Mouse (Mus musculus): Measurements from ENCODE around the gene Pnpla2. TPM values are rescaled to one million over a fixed set of nuclear protein-coding genes. Genes with fewer than 3 reads are reported as not detected.

Gene Pnpla2
- polyA plus RNA-seq, 1 experiment from 2014 or later: 17.6 TPM

- peaks cover 25% of the 10 kb centered on the region for H3K4me1 ChIP-seq (ENCODE audit: control insufficient read depth, insufficient read depth, low read length)
- ATAC-seq (ENCODE audit: insufficient read depth, low FRiP score, low TSS enrichment): peak; percentile 31; the same call in 1 of the 2 replicates
- WGBS: 65% methylated on average over 9 of the region's 9 CpGs
Observed at GRCm38 (mm10) chr7:141429840-141430584, 25.0 kb upstream of the Pnpla2 start.

DNA sequence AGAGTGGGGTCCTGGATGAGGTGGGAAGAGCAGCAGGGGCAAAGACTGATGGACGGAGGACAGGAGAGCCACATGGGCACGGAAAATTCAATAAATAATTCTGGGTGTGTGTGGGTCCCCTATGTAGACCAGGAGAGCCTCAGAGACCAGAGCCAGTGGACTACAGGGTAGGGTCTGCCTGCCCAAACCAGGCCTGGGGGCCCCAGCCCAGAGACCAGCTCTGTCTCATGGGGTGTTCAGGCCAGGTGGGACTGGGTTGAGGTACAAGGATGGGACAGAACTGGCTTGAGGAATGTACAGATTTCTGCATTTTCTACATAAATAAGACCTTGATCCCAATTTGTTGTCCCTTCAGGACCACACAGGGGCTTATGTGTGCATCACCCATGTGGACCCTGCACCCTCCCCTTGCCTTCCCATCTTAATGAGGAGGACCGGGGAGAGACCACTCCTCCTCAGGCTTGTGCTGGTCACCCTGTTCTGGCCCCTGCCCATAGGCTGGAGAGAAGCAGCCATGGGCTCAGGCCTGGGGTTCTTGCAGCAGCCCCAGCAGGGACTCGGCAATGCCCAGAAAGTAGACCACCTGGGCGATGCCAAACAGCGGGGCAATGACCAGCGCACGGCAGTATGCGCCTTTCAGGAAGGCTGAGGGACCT, 24.3 kb upstream of the Pnpla2 start:
- 95% methylated on average over 9 of the region's 9 CpGs for WGBS
- H3K27me3 ChIP-seq (ENCODE audit: control insufficient read depth, insufficient read depth, low read length): no peaks in the 10 kb centered on the region
- H3K4me3 ChIP-seq (ENCODE audit: low read depth, low read length): no peak overlapping the region
- no peak overlapping the region for H3K9ac ChIP-seq (ENCODE audit: low read length)
- no peaks in the 10 kb centered on the region for H3K9me3 ChIP-seq (ENCODE audit: control insufficient read depth, low read length)
- DNase-seq (ENCODE audit: low spot score) (no peak), ATAC-seq (ENCODE audit: insufficient read depth, low FRiP score, low TSS enrichment) (no peak)
- H3K36me3 ChIP-seq (ENCODE audit: control insufficient read depth, insufficient read depth, low read length): peaks cover 9% of the 10 kb centered on the region
- no peak overlapping the region for H3K4me2 ChIP-seq (ENCODE audit: low read depth)
- H3K27ac ChIP-seq (ENCODE audit: low read depth, low read length): no peak overlapping the region
- H3K4me1 ChIP-seq (ENCODE audit: control insufficient read depth, insufficient read depth, low read length): peaks cover 29% of the 10 kb centered on the region

More at GRCm38 (mm10) chr7:141429840-141430584, 25.0 kb upstream of the Pnpla2 start:
- Histone ChIP-seq H3K4me2 (ENCODE audit: low read depth) (peak overlapping the region; percentile 57; the same call in 1 of the 2 replicates), H3K4me3 (ENCODE audit: low read depth, low read length) (no peak overlapping the region), H3K27ac (ENCODE audit: low read depth, low read length) (no peak overlapping the region), H3K27me3 (ENCODE audit: control insufficient read depth, insufficient read depth, low read length) (no peaks in the 10 kb centered on the region), H3K9me3 (ENCODE audit: control insufficient read depth, low read length) (no peaks in the 10 kb centered on the region), H3K9ac (ENCODE audit: low read length) (no peak overlapping the region), H3K36me3 (ENCODE audit: control insufficient read depth, insufficient read depth, low read length) (peaks cover 9% of the 10 kb centered on the region)
- DNase-seq (ENCODE audit: low spot score): no peak

- Histone ChIP-seq H3K27me3 (ENCODE audit: control insufficient read depth, insufficient read depth, low read length) (no peaks in the 10 kb centered on the region), H3K9me3 (ENCODE audit: control insufficient read depth, low read length) (no peaks in the 10 kb centered on the region), H3K4me2 (ENCODE audit: low read depth) (no peak overlapping the region), H3K9ac (ENCODE audit: low read length) (no peak overlapping the region), H3K27ac (ENCODE audit: low read depth, low read length) (no peak overlapping the region), H3K36me3 (ENCODE audit: control insufficient read depth, insufficient read depth, low read length) (peaks cover 9% of the 10 kb centered on the region), H3K4me1 (ENCODE audit: control insufficient read depth, insufficient read depth, low read length) (peaks cover 36% of the 10 kb centered on the region), H3K4me3 (ENCODE audit: low read depth, low read length) (no peak overlapping the region)
- 93% methylated on average over 19 of the region's 19 CpGs for WGBS
- ATAC-seq (ENCODE audit: insufficient read depth, low FRiP score, low TSS enrichment): no peak
- no peak for DNase-seq (ENCODE audit: low spot score)
Observed at GRCm38 (mm10) chr7:141431434-141432185, 23.4 kb upstream of the Pnpla2 start.

DNA sequence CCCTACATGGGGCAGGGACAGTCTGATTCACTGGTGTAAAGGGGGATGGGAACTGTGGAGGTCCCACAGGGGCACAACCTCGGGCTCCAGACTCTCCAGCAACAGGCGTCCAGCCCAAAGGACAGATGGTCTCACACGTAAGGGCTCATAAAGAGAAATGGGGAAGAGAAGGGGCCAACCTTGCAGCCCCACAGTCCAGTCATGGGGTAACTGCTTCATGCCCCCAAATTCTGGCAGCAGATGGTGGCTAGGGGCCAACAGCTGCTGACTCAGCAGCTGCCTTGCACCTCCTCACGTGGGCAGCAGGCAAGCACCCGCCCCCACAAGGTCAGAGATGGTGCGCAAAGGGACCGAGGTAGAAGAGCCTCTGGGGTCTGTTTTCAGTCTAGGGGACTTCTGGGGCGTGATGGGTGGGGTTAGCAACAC, 22.8 kb upstream of the Pnpla2 start:
- H3K4me3 ChIP-seq (ENCODE audit: low read depth, low read length): no peak overlapping the region
- no peak overlapping the region for H3K4me2 ChIP-seq (ENCODE audit: low read depth)
- no peak for ATAC-seq (ENCODE audit: insufficient read depth, low FRiP score, low TSS enrichment)
- DNase-seq (ENCODE audit: low spot score): no peak
- no peak overlapping the region for H3K9ac ChIP-seq (ENCODE audit: low read length)
- H3K36me3 ChIP-seq (ENCODE audit: control insufficient read depth, insufficient read depth, low read length): peaks cover 9% of the 10 kb centered on the region
- peaks cover 37% of the 10 kb centered on the region for H3K4me1 ChIP-seq (ENCODE audit: control insufficient read depth, insufficient read depth, low read length)
- no peak overlapping the region for H3K27ac ChIP-seq (ENCODE audit: low read depth, low read length)
- H3K27me3 ChIP-seq (ENCODE audit: control insufficient read depth, insufficient read depth, low read length): no peaks in the 10 kb centered on the region
- H3K9me3 ChIP-seq (ENCODE audit: control insufficient read depth, low read length): no peaks in the 10 kb centered on the region
- WGBS: 75% methylated on average over 8 of the region's 8 CpGs

DNA sequence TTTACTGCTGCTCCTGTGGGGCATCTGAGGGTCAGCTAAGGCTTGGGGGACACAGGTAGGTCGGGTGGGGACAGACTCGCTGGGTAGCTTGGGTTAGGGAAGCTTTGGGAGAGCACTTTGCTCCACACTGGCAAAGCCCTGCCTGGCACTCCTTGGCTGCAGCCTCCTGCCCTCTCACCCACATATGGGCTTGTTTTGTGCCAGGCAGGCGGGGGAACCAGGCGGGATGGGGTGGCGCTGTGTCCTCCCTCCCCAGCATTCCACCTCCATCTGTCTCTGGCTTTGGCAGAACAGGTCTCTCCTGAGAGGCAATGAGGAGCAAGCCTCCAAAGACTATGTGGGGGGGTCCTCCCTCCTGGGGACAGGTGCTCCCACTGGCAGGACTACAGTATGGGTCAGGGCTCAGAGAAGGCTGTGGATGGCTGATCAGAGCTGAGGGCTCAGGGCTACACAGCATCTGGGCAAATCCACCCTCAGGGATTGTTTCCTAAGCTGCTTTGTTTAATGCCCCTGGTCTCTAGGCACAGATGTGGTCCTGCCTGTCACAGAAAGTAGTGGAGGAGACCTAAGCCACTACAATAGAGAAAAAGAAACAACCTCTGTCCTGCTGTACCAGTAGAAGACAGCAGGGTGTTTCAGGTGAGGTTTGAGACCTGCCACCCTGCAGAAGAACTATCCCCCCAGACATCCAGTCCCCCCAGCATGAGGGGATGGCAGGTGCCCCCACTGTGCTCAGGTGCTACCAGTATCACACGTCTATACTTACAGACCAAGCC, 22.1 kb upstream of the Pnpla2 start:
- no peak for DNase-seq (ENCODE audit: low spot score)
- Histone ChIP-seq H3K36me3 (ENCODE audit: control insufficient read depth, insufficient read depth, low read length) (peaks cover 9% of the 10 kb centered on the region), H3K4me2 (ENCODE audit: low read depth) (no peak overlapping the region), H3K9me3 (ENCODE audit: control insufficient read depth, low read length) (no peaks in the 10 kb centered on the region), H3K27me3 (ENCODE audit: control insufficient read depth, insufficient read depth, low read length) (no peaks in the 10 kb centered on the region), H3K4me1 (ENCODE audit: control insufficient read depth, insufficient read depth, low read length) (peaks cover 37% of the 10 kb centered on the region), H3K9ac (ENCODE audit: low read length) (no peak overlapping the region; the same call in 1 of the 2 replicates), H3K27ac (ENCODE audit: low read depth, low read length) (no peak overlapping the region), H3K4me3 (ENCODE audit: low read depth, low read length) (no peak overlapping the region)
- ATAC-seq (ENCODE audit: insufficient read depth, low FRiP score, low TSS enrichment): no peak
- WGBS: 87% methylated on average over 6 of the region's 6 CpGs

DNA sequence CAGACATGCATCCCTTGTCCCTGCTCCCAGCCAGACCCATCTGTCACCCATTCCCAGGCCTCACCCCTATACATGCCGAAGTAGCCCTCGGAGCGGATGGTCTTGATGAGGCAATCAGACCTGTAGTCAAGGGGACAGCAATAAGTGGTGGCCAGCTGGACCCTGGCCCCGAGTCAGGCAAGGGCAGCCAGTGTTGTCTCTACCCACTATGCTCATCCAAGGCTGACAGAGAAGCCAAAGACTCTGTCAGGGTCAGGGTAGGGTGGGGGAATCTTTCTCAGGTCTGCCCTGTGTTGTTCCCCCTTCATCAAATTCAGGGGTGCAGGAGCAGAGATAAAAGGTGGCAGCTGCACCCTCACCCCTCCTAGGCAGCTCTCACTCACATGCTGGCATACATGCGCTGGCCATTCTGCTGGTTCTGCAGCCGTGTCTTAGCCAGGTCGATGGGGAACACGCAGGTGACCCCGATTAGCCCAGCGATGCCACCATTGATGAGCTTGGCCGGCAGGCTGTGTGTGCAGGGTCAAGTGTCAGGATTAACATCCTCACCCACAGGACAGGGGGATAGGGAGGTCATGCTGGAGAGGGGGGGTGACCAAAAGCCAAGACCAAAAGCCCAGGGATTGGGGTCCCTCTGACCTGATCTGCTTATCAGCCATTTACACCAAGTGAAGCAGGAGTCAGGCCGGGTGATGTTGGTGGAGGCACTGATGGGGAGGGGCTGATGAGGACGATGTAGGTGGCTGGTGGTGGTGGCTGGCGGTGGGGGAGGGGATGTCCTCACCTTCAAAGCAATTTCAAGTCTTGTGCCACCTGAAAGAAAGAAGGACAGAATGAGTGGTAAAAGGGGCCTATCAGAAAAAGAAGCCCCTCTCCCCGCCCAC, 21.2 kb upstream of the Pnpla2 start:
- H3K4me2 ChIP-seq (ENCODE audit: low read depth): peak overlapping the region; percentile 74
- ATAC-seq (ENCODE audit: insufficient read depth, low FRiP score, low TSS enrichment): no peak
- WGBS: 77% methylated on average over 15 of the region's 15 CpGs
- no peaks in the 10 kb centered on the region for H3K9me3 ChIP-seq (ENCODE audit: control insufficient read depth, low read length)
- peak overlapping the region; percentile 69 for H3K9ac ChIP-seq (ENCODE audit: low read length)
- H3K27me3 ChIP-seq (ENCODE audit: control insufficient read depth, insufficient read depth, low read length): no peaks in the 10 kb centered on the region
- H3K4me1 ChIP-seq (ENCODE audit: control insufficient read depth, insufficient read depth, low read length): peaks cover 37% of the 10 kb centered on the region
- DNase-seq (ENCODE audit: low spot score): no peak
- H3K4me3 ChIP-seq (ENCODE audit: low read depth, low read length): peak overlapping the region; percentile 45
- H3K36me3 ChIP-seq (ENCODE audit: control insufficient read depth, insufficient read depth, low read length): peaks cover 9% of the 10 kb centered on the region
- H3K27ac ChIP-seq (ENCODE audit: low read depth, low read length): 0 out of 2 replicates have a peak overlapping the region, but pooled peaks have one; percentile 6

- H3K9me3 ChIP-seq (ENCODE audit: control insufficient read depth, low read length): no peaks in the 10 kb centered on the region
- ATAC-seq (ENCODE audit: insufficient read depth, low FRiP score, low TSS enrichment): no peak; the same call in 1 of the 2 replicates
- H3K27me3 ChIP-seq (ENCODE audit: control insufficient read depth, insufficient read depth, low read length): no peaks in the 10 kb centered on the region
- H3K4me3 ChIP-seq (ENCODE audit: low read depth, low read length): peak overlapping the region; percentile 45
- WGBS: 14% methylated on average over 8 of the region's 8 CpGs
- DNase-seq (ENCODE audit: low spot score): peak; percentile 52
- peaks cover 30% of the 10 kb centered on the region for H3K4me1 ChIP-seq (ENCODE audit: control insufficient read depth, insufficient read depth, low read length)
- peak overlapping the region; percentile 24 for H3K27ac ChIP-seq (ENCODE audit: low read depth, low read length)
- peaks cover 9% of the 10 kb centered on the region for H3K36me3 ChIP-seq (ENCODE audit: control insufficient read depth, insufficient read depth, low read length)
- H3K9ac ChIP-seq (ENCODE audit: low read length): peak overlapping the region; percentile 69
- peak overlapping the region; percentile 74 for H3K4me2 ChIP-seq (ENCODE audit: low read depth)
Observed at GRCm38 (mm10) chr7:141434464-141434863, 20.5 kb upstream of the Pnpla2 start.
